Mouse (Mus musculus): ENCODE measurements at regions not wholly inside any gene's neighbourhood (a gene's known extent, or its start where the extent isn't known, plus 50 kb on each side); places are given as distances from the start of the nearest gene placed in this dataset.

- Histone ChIP-seq H3K9me3 (replicated peaks) (no peaks in the 10 kb centered on the region), H3K36me3 (no peaks in the 10 kb centered on the region), H3K4me1 (no peaks in the 10 kb centered on the region), H3K27me3 (replicated peaks) (no peaks in the 10 kb centered on the region), H3K4me2 (no peak overlapping the region), H3K4me3 (replicated peaks) (no peak overlapping the region), H3K27ac (replicated peaks) (no peak overlapping the region), H3K9ac (replicated peaks) (no peak overlapping the region)
- WGBS: 71% methylated on average over 1 of the region's 1 CpGs
- no peak for ATAC-seq (ENCODE audit: low FRiP score)
Measured at GRCm38 (mm10) chr10:34856494-34857146, 373.4 kb downstream of the Frk start.

- no peak overlapping the region for H3K27ac ChIP-seq (replicated peaks)
- no peak overlapping the region for H3K4me2 ChIP-seq
- H3K9me3 ChIP-seq (replicated peaks): no peaks in the 10 kb centered on the region
- no peaks in the 10 kb centered on the region for H3K36me3 ChIP-seq
- H3K9ac ChIP-seq (replicated peaks): no peak overlapping the region
- 64% methylated on average over 1 of the region's 1 CpGs for WGBS
- no peak for ATAC-seq (ENCODE audit: low FRiP score)
- H3K4me3 ChIP-seq (replicated peaks): no peak overlapping the region
- no peaks in the 10 kb centered on the region for H3K27me3 ChIP-seq (replicated peaks)
- H3K4me1 ChIP-seq: no peaks in the 10 kb centered on the region
Measured at GRCm38 (mm10) chr10:34862693-34863092, 379.5 kb downstream of the Frk start.

GRCm38 (mm10) chr10:34871888-34872287, 388.7 kb downstream of the Frk start:
- ATAC-seq (ENCODE audit: low FRiP score): peak; percentile 53
- peak overlapping the region; percentile 21 for H3K4me2 ChIP-seq

GRCm38 (mm10) chr10:34878511-34878910, 395.3 kb downstream of the Frk start:
- H3K9me3 ChIP-seq (replicated peaks): no peaks in the 10 kb centered on the region
- H3K36me3 ChIP-seq: no peaks in the 10 kb centered on the region
- no peak for ATAC-seq (ENCODE audit: low FRiP score)
- no peak overlapping the region for H3K27ac ChIP-seq (replicated peaks)
- no peak overlapping the region for H3K4me2 ChIP-seq
- H3K27me3 ChIP-seq (replicated peaks): no peaks in the 10 kb centered on the region
- H3K4me1 ChIP-seq: no peaks in the 10 kb centered on the region
- no peak overlapping the region for H3K4me3 ChIP-seq (replicated peaks)
- no peak overlapping the region for H3K9ac ChIP-seq (replicated peaks)
- 80% methylated on average over 3 of the region's 3 CpGs for WGBS

More at GRCm38 (mm10) chr10:34871888-34872287, 388.7 kb downstream of the Frk start:
- H3K9me3 ChIP-seq (replicated peaks): no peaks in the 10 kb centered on the region
- H3K27me3 ChIP-seq (replicated peaks): no peaks in the 10 kb centered on the region
- 39% methylated on average over 9 of the region's 9 CpGs for WGBS
- H3K4me3 ChIP-seq (replicated peaks): no peak overlapping the region
- no peaks in the 10 kb centered on the region for H3K36me3 ChIP-seq
- H3K9ac ChIP-seq (replicated peaks): no peak overlapping the region
- H3K4me1 ChIP-seq: no peaks in the 10 kb centered on the region
- no peak overlapping the region for H3K27ac ChIP-seq (replicated peaks)

GRCm38 (mm10) chr10:34887601-34888000, 404.4 kb downstream of the Frk start:
- H3K4me2 ChIP-seq: no peak overlapping the region
- no peak overlapping the region for H3K27ac ChIP-seq (replicated peaks)
- no peaks in the 10 kb centered on the region for H3K36me3 ChIP-seq
- no peaks in the 10 kb centered on the region for H3K27me3 ChIP-seq (replicated peaks)
- H3K9ac ChIP-seq (replicated peaks): no peak overlapping the region
- no peaks in the 10 kb centered on the region for H3K4me1 ChIP-seq
- ATAC-seq (ENCODE audit: low FRiP score): no peak
- H3K9me3 ChIP-seq (replicated peaks): no peaks in the 10 kb centered on the region
- 42% methylated on average over 1 of the region's 1 CpGs for WGBS
- H3K4me3 ChIP-seq (replicated peaks): no peak overlapping the region

- no peak overlapping the region for H3K4me3 ChIP-seq (replicated peaks)
- no peaks in the 10 kb centered on the region for H3K9me3 ChIP-seq (replicated peaks)
- 56% methylated on average over 5 of the region's 5 CpGs for WGBS
- no peak overlapping the region for H3K4me2 ChIP-seq
- no peaks in the 10 kb centered on the region for H3K27me3 ChIP-seq (replicated peaks)
- no peaks in the 10 kb centered on the region for H3K36me3 ChIP-seq
- no peaks in the 10 kb centered on the region for H3K4me1 ChIP-seq
- peak; percentile 87 for ATAC-seq (ENCODE audit: low FRiP score)
- H3K9ac ChIP-seq (replicated peaks): no peak overlapping the region
- 0 out of 2 replicates have a peak overlapping the region, but pooled peaks have one; percentile 3 for H3K27ac ChIP-seq (replicated peaks)
Measured at GRCm38 (mm10) chr10:34904274-34904673, 421.1 kb downstream of the Frk start.

GRCm38 (mm10) chr10:34904692-34905091, 421.5 kb downstream of the Frk start:
- H3K4me2 ChIP-seq: no peak overlapping the region
- no peaks in the 10 kb centered on the region for H3K9me3 ChIP-seq (replicated peaks)
- WGBS: 65% methylated on average over 2 of the region's 2 CpGs
- H3K4me1 ChIP-seq: no peaks in the 10 kb centered on the region
- H3K4me3 ChIP-seq (replicated peaks): no peak overlapping the region
- H3K27me3 ChIP-seq (replicated peaks): no peaks in the 10 kb centered on the region
- ATAC-seq (ENCODE audit: low FRiP score): no peak; the same call in 1 of the 2 replicates
- H3K9ac ChIP-seq (replicated peaks): no peak overlapping the region
- no peaks in the 10 kb centered on the region for H3K36me3 ChIP-seq
- 0 out of 2 replicates have a peak overlapping the region, but pooled peaks have one; percentile 3 for H3K27ac ChIP-seq (replicated peaks)

- no peak overlapping the region for H3K4me3 ChIP-seq (replicated peaks)
- H3K36me3 ChIP-seq: no peaks in the 10 kb centered on the region
- no peak overlapping the region for H3K9ac ChIP-seq (replicated peaks)
- H3K4me1 ChIP-seq: no peaks in the 10 kb centered on the region
- 83% methylated on average over 2 of the region's 2 CpGs for WGBS
- no peak for ATAC-seq (ENCODE audit: low FRiP score)
- no peak overlapping the region for H3K27ac ChIP-seq (replicated peaks)
- no peak overlapping the region for H3K4me2 ChIP-seq
- no peaks in the 10 kb centered on the region for H3K27me3 ChIP-seq (replicated peaks)
- H3K9me3 ChIP-seq (replicated peaks): no peaks in the 10 kb centered on the region
Measured at GRCm38 (mm10) chr10:34912153-34912723, 429.0 kb downstream of the Frk start.

Measured in neural tube, embryonic 15.5 days (tissue).